Mouse (Mus musculus) right cerebral cortex, postnatal 14 days (tissue): ENCODE data around the gene Stat5a.

Experiments used
- DNase-seq: peaks from one replicate; pipeline ENCODE4 v3.0.0; 2022

The Stat5a gene

DNA sequence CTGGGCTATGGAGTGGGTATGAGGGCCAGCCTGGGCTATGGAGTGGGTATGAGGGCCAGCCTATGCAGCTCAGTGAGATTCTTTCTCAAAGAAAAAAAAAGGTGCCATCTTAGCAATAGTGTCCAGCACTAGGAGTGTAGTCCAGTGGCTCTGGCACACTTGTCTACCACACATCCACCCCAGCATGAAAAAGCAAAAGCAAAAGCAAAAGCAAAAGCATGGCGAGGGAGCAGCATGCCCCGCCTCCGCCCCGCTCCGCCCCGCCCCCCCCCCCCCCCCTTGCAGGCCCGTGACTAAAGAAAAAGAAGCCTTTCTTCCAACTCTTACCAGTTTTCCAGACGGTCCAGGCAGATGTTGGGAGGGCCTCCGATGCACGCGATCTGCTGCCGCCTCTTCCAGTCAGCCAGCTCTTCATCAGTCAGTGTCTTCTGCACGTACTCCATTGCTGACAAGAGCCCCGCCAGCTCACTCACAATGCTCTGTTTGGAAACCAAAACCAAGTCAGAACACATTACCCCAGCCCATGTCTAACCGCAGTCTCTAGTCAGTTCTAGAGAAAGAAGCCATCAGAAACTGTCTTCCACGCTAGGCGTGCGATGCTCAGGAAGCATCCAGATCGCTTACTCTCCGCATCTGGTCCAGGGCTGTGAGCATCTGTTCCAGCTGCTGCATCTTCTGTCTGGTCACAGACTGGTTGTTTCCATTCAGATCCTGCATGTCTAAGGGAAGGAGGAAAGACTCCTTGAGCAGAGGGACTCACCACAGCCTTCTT lies 45.6 kb downstream of the Stat5a start:
- no peak for DNase-seq

DNA sequence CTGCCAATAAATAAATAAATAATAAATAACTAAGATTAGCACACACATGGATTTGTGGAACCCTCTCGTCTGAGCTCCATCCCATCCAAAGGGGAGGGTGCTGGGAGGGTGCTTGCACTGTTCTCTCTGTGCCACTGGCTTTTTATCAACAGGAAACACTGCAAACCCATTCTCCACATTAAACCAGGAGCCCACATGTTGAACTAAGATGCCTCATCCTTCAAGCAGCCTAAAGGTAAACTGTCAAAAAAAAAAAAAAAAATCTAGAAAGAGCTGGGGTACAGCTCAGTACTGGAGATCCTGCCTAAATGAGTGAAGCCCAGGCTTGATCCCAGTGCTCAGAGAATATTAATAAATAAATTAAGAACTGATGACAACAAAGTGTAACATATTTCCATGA lies 46.8 kb downstream of the Stat5a start:
- no peak for DNase-seq

DNA sequence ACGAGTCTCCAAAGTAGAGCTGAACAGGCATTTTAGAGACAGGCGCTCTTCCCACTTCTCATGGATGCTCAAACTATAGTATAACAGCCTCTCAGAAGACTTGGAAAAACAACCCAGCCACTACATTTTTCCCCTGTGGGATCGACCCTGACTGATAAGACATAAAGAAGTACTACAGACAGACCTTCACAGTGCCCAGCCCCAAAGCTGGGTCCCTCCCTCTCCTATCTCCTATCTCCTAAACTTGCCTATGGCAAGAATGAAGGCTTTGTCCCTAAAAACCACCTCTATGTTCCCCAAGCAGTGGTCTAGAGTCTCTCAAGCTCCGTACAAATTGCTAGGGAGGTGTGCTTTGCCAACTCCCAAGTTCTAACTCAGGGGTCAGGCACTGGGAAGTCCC lies 47.7 kb downstream of the Stat5a start:
- no peak for DNase-seq

DNA sequence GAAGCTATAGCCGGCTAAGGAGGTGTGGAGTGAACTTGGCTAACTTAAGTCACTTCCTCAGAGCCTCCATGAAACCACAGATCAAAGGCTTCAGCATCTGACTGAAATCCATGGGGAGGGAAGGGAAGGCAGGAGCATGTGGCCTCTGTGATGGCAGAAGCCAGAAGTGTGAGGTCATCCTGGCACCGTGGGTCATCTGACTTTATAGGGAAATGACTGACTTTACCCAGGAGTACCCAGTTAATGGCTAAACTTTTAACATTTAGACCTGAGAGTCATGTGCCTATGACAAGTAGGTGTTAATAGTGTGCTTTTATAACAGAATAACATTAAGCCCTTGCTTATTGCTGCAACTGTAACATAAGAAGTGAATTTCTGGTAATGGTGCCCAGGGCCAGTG lies 49.0 kb downstream of the Stat5a start:
- DNase-seq, result no peak

DNA sequence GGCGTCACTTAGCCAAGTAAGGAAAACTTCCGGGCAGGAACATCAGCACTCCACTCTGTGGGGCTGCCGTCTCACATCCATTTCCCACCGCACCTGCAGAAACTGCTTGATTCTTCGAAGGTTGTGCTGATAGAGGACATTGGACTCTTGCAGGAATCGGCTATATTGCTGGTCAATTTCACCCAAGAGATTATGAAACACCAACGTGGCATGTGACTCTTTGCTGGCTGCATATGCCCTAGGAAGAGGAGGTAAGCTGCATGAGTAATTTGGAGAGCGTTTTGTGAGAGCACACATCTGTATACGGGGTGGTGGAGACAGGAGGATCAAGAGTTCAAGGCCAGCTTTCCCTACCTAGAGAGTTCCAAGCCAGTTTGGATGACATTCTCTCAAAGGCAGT lies 49.4 kb downstream of the Stat5a start:
- no peak for DNase-seq

DNA sequence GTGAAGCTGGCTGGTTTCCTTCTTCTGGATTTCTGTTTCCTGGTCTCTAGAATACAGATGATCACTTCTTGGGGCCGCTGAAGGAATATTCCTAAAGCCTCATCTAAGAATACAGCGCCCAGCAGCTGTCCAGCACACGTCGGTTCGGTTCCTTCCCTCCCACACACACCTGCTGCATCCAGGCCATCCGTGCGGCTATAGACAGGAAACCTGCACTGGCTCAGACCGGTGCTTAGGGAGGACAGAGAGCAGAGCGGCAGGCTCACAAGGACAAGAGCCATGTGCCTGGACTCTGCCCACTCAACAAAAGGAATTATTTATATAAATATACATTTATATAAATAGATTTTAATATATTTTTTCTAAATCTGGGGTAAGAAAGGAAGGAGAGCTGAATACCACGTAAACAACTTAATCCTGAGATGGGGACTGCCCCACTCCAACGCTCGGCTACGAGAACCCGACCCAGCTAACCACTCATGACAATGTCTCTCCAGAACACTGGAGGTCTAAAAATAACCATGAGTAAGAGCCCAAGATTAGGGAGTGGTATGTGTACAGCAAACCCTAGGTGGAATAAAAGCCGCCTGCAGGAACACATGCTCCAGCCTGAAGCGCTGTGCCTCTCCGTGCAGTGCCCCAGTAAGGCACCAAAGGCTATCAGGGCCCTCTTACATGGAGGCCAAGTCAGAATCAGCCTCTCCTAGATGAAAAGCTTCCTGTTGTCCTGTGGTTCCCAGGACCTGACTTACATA lies 53.4 kb downstream of the Stat5a start:
- no peak for DNase-seq

DNA sequence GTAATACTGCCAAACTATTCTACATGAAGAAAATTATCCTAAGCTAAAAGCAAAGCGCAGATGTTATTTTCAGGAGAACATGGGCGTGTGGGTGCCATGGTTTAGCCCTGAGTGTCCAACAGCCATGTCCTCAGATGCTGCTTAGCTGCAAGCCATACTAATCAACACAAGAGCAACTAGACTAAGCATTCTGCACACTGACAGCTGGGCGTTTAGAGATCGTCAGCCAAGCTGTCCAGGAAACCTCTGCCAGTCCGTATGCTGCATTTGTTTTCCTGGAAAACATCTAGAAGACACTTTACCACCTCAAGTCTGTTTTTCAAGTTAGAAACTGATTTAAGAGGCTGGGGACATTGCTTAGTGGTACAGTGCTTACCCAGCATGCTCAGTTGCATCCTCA lies 55.3 kb downstream of the Stat5a start:
- no peak for DNase-seq

DNA sequence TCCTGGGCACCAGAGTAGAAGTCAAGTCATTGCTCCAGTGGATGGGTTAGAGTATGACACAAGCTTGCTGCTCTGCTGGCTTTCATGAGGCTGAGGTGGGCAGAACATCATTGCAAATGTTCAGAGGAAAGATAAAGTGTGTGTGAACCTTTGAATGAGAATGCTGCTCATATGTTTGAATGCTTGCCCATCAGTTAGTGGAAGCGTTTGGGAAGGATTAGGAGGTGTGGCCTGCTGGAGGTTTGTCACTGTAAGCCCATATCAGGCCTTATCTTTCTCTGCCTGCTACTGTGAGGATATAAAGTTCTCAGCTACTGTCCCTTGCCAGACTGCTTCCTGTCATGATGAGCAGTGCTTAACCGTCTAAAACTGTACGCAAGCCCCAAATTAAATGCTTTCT lies 55.9 kb downstream of the Stat5a start:
- no peak for DNase-seq

DNA sequence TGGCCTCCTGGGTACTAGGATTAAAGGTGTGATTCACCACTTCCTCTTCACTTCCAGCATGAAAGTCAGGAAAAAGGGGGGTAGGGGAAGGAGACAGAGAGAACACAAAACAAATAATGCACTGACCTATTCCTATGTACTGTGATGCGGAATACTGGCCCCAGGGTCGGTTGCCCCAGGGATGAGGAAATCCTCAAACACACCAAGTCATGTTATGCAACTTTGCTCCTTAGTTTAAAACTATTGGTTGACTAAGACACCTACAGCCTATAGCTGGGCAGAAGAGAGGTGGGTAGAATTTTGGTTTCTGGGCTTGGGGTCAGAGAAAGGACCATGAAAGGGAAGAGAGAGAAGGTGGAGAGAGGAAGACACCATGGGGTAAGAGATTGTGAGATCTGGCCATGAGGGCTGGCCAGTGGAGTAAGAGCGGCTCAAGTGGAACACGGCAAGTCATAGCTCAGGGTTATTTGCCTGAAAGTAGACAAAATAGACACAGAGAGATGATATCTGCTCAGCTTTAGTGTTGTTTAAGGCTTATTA lies 57.4 kb downstream of the Stat5a start:
- DNase-seq, result no peak

DNA sequence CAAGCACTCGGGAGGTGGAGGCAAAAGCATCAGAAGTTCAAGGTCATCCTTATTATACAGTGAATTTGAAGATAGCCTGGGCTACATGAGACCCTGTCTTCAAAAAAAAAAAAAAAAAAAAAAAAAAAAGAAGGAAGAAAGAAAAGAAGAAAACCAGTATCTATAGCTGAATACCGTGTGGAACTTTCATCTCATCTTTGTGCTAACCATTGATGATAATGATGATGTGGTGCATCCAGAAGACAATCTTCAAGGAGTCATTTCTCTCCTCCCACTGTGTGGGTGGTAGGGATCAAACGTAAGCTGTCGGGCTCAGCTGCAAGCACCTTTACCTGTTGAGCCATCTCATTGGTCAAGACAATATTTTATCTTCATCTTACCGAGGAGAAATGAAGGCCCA lies 58.9 kb downstream of the Stat5a start:
- no peak for DNase-seq

DNA sequence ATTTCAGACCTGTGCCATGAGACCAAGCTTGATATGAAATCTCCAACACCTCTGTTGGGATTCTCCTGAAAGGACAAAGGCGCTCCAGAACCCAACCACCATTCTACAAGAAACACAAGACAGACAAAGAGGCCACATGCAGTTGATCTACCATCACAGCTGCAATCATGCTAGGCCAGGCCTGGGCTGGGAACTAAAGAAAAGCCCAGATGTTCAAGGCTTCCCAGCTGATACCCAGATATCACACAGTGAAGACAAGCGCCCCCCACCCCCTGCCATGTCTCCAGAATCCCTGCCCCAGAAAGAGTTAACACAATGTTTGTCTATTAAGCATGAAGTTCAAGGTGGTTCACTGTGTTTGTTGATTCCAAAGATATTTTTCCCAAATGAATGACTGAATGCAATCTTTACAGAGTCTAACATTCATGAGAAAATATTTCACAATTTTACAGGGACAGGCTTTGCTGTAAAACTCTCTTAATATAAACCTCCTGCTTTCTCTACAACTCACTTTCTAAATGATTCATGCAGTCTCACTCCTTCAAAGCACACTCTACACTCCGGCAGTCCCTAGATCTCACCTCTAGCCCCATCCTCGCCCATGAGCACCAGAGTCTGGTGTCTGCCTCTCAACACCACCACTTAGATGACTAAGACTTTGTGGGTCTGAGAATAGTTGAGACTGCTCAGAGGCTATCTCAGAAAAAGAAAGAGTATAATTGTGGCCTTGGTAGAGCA lies 61.9 kb downstream of the Stat5a start:
- no peak for DNase-seq

DNA sequence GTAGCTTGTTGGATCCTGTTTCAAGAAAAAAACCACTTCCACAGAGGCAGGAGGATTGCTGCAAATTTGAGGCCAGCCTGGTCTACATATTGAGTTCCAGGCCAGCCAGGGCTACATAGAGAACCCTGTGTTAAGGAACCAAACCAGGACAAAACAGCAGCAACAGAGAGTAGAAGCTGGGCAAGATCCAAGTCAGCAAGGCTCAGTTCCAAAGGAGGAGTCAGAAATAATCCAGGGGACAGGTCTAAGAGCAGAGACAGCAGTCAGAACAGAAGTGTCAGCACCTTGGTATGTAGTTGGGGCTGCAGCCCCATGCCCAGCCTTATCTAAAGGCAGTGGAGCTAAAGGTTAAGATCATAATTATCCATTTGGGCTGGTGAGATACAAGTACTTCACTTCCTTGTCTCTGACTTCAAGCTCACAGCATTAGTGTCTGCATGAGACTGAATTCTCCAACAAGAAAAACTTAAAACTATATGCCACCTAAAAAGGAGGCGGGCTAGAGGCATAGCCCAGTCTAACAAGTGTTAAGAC lies 65.3 kb downstream of the Stat5a start:
- DNase-seq, result no peak

DNA sequence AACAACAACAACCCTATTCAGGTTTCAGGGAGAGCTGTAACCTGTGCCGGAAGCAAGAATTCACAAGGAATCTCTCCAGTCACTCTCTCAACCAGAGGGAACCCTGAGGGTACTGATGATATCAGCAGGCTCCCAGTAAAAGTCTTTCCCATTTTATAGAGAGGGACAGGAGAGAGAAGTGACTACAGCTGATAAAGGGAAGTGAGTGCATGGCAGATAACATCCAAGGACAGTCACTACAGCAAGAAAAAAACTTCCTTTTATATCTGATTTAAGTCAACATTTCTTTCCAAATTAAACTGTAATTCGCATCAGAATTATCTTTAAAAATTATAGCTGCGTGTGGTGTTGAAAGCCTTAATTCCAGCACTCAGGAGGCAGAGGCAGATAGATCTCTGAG lies 68.2 kb downstream of the Stat5a start:
- DNase-seq, result no peak

DNA sequence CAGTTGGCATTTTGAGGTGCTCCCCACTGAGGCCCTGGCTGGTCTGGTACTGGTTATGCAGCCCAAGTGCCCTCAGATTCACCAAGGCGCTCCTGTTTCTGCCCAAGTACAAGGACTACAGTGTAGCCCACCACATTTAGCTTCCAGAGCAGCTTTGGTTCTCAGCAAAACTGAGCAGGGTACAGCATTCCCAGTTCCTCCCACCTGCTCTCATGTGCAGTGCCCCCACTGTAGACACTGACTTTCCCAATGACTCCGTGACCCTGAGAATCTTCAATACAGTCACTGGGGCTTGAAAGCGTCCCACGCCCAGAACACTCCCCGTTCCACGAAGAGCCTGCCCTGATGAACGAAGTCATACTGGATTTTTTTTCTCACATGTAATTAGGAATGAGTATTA lies 71.5 kb downstream of the Stat5a start:
- no peak for DNase-seq

DNA sequence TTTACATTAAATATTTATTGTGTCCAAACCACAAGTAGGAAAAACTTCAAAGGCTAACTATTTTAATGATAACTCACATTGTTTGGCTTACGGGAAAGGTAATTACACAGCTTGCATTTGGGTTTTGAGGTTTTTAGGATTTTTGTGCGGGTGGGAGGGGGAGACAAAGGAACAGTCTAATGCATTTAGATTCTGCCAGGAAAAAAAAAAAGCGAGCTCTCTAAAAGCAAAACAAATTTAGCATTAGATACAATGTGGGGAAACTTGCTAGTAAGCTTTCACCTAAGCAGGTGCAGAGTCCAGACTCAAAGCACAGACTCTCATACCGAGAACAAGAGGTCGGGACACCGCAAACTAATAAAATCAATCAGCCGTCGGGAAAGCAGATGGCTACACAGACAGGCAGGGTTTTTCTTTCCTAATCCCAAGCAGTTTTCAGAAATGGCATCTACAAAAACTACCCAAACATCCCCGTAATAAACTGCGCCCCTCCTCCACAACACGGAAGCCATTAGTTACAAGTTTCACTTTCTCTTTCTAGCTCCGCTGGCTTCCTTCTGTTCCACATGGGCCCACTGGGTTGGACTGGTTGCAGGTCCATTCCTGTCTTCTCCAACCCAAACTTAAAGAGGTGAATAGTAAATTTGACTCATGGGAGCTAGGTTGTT lies 72.2 kb downstream of the Stat5a start:
- DNase-seq, result no peak
